Mouse (Mus musculus) liver (tissue): ENCODE data around the gene Dnmt3a.

Experiments
- DNase-seq: peaks from one replicate; pipeline ENCODE4 v3.0.0-alpha.2; 2020; ENCODE audit warnings: mixed read lengths

Gene Dnmt3a

DNA sequence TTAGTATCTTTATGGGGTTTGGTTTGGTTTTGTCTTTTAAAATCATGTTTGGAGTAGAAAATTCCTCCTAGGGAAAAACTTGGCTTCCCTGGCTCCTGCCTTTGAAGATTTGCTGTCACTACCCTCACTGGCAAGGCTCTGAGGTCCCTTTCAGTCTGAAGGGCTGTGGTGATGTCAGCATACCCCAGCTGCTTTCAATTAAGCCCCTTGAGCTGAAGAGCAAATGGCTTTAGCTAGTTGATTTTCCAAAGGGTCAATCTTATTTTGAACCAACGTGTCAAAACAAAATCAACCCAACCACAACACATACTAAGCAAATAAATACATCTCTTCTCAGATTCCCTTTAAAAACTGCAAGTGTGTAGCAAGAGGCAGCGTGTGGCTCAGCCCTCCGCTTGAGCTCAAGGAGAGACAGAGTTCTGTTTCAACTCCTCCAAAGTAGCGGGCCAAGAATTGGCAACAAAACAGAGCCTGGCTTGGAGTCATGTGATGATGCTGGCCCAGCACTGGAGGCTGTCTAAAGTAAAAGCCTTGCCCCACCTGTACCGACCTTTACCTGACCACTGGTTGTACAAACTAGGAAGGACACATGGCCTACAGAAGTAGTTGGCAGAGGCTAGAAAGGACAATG, 17.3 kb upstream of the Dnmt3a start:
- no peak for DNase-seq

DNA sequence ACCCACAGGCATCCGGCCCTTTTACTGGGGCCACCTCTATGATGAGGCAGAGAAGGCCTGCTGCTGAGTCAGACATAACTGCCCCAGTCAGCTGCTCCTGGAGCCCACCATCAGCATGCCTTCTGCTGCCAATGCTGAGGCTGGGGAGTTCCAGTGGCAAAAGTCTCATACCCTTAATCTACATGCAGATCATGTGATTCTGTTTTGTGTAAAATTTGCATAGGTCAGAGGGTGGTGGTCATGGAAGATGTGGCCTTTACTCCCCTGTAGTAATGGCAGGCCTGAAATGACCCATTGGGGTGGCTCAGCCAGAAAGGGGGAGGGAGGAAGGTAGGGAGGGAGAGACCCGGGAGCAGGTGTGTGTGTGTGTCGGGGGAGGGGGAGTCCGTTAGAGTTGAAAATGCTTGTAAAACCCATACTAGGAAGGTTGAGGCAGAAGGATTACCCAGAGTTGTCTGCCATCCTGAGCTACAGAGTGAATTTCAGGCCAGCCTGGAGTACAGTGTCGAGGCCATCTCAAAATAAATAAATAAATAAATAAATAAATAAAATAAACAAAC, 16.1 kb upstream of the Dnmt3a start:
- no peak for DNase-seq

DNA sequence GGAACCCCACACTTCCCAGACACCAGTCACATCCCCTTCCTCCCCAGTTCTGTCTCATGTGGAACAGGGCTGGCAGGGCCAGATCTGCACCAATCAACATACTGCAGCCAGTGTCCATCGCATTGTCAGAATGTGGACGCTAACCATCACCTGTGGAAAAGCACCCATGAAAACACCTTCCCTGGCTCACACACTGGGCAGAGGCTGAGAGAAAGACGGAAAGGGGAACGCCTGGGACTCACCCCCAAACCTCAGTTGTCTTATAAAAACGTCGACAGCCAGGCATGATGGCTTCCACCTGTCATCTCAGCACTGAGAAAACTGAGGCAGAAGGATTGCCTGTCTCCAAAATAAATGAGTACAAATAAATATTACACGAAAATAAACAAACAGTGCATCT, 14.6 kb upstream of the Dnmt3a start:
- no peak for DNase-seq

DNA sequence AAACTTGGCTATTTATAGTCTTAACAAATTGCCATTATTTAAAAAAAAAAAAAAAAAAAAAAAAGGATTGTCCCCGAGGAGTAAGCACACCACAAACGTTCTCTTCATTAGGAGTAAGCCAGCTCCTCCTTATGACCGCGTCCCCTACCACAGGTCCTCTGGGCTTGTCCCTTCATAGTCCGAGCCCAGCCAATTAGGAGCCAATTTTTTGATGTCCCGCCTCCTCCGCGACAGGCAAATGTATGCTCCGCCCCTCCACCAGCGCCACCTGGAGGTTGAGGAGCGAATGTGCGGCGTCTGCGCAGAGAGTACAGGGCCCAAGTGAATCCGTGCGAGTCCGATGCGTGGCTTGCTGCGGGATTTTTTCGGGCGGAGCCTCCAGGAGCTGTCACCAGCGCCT, 14.1 kb upstream of the Dnmt3a start:
- peak; percentile 92 for DNase-seq

DNA sequence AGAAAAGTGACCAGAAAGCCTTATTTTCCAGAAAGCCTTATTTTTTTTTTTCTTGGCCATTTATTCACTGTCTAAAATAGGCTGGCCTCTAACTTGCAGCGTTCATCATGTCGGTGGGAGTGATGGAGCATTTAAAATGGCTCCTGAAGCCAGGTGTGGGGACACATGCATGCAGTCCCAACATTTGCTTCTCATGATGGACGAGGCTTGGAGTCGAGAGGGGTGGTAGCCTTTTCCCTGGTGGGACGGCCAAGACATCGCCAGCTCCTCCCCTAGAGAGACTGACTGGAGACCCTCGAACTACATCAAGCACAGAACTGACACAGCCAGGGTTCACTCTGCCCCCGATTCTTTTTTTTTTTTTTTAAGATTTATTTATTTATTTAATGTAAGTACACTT, 13.6 kb upstream of the Dnmt3a start:
- no peak for DNase-seq

DNA sequence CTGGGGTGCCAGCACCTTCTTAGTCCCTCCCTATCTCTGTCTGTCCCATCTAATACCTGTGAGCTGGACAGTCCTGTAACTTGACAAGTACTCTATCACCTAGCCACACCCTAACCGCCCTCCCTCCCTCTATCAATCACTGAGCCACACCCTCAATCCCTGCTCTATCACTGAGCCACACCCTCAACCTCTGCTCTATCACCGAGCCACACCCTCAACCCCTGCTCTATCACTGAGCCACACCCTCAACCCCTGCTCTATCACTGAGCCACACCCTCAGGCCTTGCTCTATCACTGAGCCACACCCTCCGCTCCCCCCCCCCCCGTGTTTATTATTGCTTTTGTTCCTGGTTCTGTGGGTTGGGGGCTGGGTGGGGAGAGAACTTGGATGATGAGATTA, 10.2 kb upstream of the Dnmt3a start:
- no peak for DNase-seq

DNA sequence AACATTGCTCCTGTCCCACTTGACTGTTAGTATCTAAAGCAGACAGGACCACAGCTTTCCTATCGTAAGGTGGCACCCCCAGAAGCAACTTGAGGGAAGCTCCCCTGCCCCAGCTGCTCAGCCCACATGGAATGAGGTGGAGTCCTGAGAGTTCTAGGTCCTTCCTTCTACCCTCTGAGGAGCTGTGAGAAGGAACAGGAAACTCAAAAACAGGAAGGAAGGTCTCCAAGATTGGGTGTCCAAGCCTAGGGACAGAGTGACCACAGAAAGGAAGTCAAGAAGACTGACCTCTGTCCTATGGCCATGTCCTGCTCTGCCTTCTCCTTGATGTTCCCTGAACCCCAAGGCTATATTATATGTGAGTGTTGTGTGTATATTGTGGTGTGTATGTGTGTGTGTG, 6.3 kb upstream of the Dnmt3a start:
- no peak for DNase-seq

DNA sequence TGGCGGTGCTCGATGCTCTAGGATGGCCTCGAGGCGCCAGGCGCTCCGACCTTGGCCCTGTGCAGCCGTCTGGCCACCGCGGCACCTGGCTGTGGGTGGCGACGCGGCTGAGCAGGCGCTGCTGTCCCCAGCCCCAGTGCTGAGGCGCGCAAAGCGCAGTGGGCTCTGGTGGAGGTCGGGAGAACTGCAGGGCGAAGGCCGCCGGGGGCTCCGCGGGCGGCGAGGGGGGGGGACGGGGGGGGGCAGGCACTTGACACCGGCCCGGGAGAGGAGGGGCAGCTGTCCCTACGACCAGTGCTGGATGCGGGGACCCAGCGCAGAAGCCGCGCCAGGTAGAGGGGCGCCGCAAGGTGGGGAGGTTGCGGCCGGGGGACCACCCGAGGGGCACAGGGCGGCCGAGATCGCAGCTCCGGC, 471 bp downstream of the Dnmt3a start:
- peak; percentile 78 for DNase-seq

DNA sequence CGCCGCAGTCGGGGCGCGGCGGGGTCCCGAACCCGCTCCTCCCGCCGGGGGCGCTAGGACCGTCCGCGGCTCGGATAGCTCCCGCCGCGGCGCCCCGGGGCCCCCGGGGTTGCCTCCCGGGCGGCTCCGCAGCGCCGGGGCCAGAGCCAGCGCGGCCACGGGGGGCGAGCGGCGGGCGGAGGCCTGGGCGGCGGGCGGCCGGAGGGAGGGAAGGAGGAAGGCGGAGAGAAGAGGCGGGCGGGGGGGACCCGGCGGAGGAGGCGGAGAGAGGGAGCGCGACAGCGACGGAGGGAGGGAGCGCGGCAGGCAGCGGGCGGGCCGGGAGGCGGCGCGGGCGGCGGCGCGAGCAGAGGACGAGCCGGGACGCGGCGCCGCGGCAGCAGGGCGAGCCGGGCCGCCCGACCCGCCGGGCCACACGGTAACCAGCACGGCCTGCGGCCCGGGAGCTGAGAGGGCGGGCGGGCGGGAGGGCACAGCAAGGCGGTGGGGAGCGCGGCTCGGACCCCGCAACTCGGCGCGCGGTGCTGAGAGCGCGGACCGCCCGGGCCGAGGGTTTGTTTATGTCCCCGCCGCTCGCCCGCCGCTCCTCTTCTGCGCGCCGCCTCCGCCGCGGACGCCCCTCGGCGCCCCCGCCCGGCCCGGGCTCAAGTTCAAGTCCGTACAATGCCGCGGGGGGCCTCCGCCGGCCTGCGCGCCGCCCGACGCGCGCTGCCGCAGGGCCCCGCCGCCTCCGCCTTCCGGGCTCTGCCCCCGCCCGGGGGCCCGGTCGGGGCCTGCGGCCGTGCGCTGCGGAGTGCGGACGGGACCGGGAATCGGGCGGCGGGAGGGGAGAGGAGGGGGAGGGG, 1.1 kb downstream of the Dnmt3a start:
- peak; percentile 72 for DNase-seq

DNA sequence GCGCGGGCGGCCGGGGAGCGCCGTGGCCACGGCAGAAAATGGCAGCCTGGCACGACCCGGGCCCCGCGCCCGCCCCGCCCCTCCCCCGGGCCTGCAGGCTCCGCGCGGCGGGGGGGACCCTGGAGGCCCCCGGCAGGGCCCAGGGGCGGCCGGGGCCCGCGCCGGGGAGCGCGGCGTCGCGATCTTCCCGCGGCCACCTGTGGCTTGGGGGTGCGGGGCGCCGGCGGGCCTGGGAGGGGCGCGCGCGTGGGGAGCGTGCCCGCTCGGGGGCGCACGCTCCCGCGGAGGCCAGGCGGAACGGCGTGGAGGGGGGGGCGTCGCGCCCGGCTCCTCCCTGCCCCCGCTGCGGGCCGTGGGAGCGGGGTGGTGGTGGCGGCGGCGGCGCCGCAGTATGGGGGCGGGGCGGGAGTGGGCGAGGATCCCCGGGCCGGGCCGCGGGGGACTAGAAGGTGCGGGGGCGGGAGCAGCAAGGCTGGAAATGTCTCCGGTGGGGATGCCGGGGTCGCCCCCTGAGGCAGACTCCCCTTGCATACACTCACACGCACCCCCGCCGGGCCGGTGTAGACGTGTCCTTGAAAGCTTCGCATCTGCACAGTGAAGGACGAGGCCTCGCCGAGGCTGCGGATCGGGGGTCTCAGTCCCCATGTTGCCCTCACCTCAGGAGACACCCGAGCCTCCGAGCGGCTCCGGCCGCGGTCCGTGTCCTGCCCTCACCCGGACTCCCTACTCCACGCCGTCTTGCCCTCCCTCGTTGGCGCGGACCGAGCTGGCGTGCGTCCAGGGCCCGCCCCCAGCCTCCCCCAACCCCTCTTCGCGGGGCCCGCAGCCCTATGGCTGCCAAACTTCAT, 2.0 kb downstream of the Dnmt3a start:
- DNase-seq = peak; percentile 55

DNA sequence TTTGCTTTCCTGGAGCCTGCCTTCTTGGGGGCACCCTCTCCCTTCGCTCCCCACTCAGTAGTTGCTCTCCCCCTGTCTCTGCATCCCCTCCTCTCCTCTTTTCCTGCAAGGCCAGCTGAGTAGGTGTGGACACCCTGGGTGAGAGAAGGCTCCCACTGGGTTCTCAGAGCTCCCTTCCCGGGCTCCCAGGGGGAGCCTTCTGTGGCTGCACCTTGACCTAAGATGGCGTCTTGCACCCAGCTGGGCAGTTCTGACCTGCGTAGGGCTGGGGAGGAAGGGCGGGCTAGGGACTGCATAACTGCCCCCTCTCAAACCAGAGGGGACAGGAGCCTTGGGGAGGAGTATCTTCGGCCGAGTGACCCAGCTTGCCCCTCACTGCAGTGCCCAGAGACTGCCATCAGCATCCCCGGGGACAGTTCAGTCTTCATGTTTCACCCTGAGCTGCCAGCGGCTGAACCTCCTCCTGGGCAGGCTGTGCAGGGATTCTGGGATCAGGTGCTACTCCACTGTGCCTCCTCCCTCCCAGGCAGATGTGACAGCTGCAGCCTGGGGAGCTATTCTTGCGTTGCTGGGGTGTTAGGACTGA, 2.7 kb downstream of the Dnmt3a start:
- DNase-seq = no peak

DNA sequence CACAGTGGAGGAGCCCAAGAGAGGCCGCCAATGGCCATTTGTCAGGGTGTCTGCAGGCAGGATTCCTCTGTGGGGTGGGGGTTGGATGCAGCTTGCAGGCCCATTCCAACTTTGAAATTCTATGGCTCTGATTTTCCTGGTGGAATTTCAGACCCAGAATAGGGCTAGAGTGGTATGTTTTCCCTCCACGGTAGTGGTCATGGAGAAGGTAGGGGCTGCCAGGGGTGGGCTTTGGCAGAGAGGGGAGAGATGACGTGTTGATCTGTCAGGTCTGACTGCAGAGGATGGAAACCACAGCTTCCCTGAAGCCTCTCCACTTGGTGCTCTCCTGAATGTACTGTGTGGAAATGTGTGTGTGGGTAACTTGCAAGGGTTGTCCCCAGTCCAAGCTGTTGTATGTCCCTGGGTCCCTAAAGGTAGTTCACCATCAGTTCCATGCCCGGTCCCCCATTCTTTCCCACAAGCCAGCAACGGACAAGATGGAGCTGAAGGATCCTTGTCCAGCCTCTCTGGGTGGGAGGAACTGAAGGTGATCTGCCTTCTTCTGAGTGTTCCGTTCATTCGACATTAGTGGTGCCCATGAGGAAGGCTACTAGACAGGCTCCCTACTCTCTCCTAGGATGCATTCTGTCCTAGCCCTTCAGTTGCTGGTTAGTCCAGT, 3.8 kb downstream of the Dnmt3a start:
- no peak for DNase-seq

DNA sequence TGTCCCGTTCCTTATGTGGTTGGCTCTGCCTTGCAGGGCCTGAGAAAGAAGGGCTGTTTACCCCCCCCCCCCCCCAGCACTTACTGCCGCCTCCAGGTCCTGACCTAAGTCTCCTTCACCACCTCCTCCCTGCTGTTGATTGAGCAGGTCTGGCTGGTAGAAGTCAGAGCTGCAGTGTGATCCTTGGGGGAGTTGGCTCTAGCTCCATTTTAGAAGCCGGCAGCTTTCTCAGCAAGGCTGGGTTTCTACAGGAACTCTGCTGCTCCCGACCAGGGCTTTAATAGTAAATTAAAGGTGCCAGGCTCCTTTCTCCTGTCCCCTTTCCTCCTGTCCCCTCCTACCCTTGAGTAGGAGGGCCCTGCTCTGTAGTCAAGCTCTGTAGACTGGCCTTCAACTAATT, 4.6 kb downstream of the Dnmt3a start:
- DNase-seq = no peak

DNA sequence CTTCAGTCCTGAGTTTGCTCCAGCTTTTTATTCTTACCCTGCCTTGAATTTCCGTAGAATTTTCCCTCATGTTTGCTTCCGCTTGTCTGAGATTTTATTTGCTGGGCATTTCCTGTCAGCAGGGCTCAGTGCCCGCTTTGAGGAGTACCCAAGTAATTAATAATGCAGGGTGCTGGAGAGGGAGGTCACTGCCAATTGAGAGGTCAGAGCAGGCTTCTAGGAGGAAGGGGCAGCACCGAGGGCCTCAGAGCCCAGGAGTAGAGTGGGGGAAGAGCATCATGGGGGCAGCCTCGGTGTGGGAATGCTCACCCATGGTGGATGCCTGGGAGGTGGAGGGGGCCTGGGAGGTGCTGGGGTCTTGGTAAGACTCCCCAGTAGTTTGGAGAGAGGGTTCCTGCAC, 5.8 kb downstream of the Dnmt3a start:
- no peak for DNase-seq

DNA sequence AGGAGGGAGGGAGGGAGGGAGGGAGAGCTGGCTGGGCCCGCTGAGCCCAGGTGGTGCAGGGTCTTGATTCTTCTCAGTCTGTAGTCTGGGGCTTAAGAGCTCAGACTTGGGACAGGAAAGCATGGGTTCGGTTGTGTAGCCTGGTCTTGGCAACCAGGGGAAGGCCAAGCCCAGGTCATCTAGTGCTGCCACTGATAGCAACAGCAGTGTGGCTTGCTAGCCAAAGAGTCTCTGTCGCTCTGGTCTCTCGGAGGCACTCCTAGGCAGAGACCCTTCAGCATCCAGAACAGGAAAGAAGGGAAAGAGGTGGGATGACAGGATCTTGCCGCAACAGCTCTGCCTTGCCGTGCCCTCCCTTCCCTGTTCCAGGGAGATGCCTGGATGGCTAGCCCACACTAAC, 6.4 kb downstream of the Dnmt3a start:
- DNase-seq = no peak

DNA sequence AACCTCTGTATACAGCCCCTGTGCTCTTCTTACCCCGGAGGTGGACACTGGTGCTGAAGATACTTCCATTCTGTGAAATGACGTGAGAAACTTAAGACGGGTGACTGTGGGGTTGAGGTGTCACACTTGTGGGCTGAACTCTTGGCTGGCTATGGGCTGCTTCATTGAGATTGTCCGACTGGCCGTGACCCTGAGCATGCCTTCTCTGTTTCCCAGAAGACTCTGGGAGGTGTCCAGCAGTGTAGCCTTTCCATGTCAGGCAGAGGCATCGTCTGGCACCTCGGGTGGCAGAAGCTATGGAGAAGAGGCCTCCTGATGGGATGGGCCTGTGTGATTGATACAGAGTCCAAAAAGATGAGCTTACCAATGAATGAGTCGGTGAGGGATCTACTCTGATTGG, 7.3 kb downstream of the Dnmt3a start:
- no peak for DNase-seq

DNA sequence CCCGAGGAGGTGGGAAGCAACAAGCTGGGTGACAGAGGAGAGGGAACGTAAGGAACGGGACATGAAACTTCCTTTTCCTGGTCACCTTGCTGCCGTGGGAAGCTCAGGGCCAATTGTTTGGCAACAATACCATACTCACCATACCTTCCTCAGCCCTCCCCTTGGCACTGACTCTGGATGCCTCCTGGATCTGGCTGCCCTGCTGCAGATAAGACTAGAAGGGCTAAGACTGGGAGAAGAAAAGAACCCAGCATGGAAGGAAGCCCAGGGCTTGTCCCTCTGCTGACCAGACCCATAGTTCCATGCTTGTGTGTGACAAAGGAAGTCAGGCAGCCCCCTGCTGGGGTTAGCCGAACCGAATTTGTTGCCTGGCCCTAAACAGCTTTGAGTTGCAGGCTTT, 9.6 kb downstream of the Dnmt3a start:
- DNase-seq = no peak

DNA sequence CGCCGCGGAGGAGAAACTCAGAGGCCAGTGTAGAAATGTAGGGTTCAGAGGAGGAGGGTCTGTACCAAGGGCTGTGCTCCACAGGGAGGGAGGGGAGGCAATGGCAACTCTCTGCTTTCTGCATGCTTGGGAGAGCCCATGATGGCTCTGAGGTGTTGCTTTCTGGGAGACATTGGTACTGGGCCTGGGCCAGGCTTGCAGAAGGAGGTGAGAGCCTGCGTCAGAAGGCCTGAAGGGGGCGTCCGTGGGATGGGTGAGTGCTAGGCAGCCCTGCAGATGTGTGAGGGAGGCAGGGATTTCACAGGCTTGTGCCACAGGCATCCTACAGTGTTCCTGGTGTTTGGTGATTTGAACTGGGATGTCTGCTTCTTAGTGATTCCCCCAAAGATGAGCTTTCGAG, 11.2 kb downstream of the Dnmt3a start:
- no peak for DNase-seq

DNA sequence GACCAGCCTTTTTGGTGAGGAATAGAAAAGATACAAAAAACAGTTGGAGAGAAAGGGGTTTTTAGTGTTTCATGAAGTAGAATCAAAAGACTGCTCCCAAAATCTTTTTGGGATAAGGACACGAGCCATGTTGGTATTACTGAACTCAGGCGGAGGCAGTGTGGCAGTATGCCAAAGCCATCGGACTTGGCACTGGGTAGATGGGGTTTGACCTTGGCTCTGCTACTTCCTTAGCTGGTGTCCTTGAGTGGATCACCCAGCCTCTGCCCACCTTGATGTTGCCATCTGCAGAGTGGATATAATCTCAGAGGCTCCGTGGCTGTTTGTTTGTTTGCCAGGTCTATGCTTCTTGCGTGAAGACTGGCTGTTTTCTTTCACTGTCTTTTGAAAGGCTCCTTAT, 11.8 kb downstream of the Dnmt3a start:
- no peak for DNase-seq

DNA sequence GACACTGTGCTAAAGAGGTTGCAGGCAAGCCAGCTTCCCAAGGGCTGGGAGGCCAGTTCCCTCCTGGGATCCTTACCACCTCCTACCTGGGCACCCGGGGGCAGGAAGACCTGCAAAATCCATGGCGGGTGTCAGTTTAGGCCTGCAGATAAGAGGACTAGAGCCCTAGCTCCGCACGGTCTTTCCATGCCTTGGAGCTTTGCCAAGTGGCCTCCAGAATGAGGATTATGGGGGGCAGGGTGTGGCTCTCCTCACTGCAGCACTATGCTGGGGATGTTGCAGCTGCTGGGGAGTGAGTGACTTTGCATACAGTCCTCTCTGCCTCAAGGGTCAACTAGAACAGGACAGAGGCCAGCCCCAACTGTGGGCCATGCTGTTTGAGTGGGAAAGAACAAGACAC, 14.1 kb downstream of the Dnmt3a start:
- DNase-seq = no peak

DNA sequence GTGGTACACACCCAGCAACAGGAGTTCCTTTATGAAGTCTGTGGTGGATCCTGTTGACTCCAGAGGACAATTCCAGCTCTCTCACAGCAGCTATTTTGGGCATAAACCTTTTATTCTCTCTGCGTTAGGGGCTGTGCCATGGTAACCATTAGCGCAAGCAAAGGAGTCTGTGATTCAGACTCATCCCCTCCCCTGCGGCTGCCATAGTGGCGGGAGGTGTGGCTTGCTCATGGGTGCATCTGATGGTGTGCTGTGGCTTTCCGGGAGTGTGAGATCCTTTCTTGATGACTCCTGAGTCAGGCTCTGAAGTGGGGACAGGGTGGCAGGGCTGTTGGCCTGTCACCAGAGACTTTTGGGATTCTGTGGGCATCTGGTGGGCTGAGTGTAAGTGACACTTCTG, 17.6 kb downstream of the Dnmt3a start:
- no peak for DNase-seq

DNA sequence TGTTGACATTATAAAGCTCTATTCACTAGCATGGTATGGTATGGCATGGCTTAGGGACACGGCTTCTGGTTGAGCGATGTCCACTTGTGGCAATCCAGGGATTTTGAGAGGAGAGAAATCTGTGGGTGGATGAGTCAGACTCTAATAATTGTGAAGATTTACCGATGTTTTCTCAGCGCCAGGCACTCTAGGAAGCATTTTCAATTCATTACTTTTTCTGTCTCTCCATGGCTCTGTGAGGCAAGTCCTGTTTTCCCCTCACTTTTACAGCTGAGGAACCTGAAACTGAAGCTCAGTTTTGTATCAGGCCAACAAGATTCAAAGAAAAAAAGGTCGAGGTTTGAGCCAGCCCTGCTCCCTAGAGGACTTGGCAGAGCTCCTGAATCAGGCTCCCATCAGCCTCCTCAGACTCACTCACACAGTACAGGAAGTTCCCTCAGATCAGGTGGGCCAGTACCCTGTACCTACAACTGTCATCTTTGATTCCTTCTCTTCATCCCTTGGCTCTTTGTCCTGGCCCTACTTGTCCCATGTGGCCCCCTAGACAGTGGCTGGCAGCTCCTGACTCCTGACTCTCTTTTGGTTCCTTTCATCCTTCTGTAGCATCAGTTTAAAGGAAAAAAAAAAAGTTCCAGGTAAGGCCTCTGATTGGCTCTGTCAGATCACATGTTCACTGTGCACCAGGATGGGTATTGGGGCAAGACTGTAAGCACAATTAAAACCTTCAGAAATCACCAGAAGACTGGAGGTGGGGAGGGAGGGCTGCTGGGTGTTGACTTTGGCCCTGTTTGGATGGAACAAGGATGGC, 19.3 kb downstream of the Dnmt3a start:
- DNase-seq = no peak
